Mouse (Mus musculus) forebrain, embryonic 10.5 days (tissue): ENCODE results near the gene Tas1r2. TPM values are rescaled to one million over a fixed set of nuclear protein-coding genes. Genes with fewer than 3 reads are reported as not detected.

Source experiments
- microRNA-seq: library from miRNA; unstranded; fragments of <30 nt; microRNA quantifications from one replicate; pipeline ENCODE4, GENCODE M21; 2017
- polyA plus RNA-seq: library from polyadenylated mRNA; unstranded; fragments of >200 nt; fragmentation: Nextera tagmentation; extraction: Ambion mirVana; gene quantifications from 2 replicates; pipeline ENCODE4 v1.2.1, GENCODE M21; 2016

The Tas1r2 gene
- polyA plus RNA-seq, 1 experiment from 2014 or later: not detected

Small RNA genes within 50 kb of the gene (microRNA-seq; reads per million reads assigned to microRNA genes)
- gene Mir7020: not detected

Other genes with a start within 250 kb of the Tas1r2 start
- 2.3 and 3.0 TPM in 2 replicates for gene Iffo2, start 123.0 kb upstream of the Tas1r2 start, polyA plus RNA-seq
- not detected in 2 replicates for gene Gm21969, start 50.4 kb upstream of the Tas1r2 start, polyA plus RNA-seq
- gene Aldh4a1, start 30.7 kb upstream of the Tas1r2 start, polyA plus RNA-seq: 22.7 and 22.8 TPM in 2 replicates
- gene Pax7, start 180.0 kb downstream of the Tas1r2 start, polyA plus RNA-seq: 2.2 and 2.4 TPM in 2 replicates